Mouse (Mus musculus): ENCODE data around the gene Bloc1s2.

DNA sequence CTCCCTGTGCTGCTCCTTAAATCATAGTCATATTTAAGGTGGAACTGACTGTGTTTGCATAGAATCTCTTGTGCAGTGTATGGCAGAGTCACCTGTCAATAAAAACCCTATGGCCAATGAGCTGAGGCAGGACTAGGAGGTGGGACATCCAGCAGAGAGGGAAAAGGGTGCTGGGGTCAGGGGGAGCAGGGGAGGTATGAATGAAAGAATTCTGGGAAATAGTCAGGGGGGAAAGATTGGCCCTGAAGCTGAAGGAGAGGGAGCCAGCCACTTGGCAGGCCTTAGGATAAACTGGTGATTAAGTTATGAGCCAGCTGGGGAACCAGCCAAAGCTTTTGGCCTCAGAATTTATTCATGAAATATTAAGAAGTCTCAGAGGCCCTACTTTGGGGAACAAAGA is 37.2 kb downstream of the Bloc1s2 start:
- TF ChIP-seq POLR2A (IDR thresholded peaks at IDR 0.05; ENCODE audit: low read depth, low read length) (no peak), CTCF (IDR thresholded peaks at IDR 0.05; ENCODE audit: extremely low read depth, insufficient read length, insufficient replicate concordance, low read depth, low read length) (no peak)

Measured in small intestine, adult 2 months (tissue).